Mouse (Mus musculus): ENCODE results near the gene Arhgef10l. TPM values are rescaled to one million over a fixed set of nuclear protein-coding genes. Genes with fewer than 3 reads are reported as not detected.
"Not testable (repeated sequence)": the region's sequence is repeated elsewhere in the genome, so short reads cannot be mapped to it uniquely, and the experiment has no call there.

Arhgef10l gene
- polyA plus RNA-seq, 1 experiment from 2014 or later = 15.0 TPM

- no peaks in the 10 kb centered on the region for H3K27me3 ChIP-seq (replicated peaks; ENCODE audit: control insufficient read depth, insufficient read depth, low read length)
- 94% methylated on average over 2 of the region's 2 CpGs for WGBS
Observed at GRCm38 (mm10) chr4:140569394-140569793, 96.4 kb downstream of the Arhgef10l start.

GRCm38 (mm10) chr4:140567911-140568480 lies 97.8 kb downstream of the Arhgef10l start:
- Histone ChIP-seq H3K4me2 (ENCODE audit: low read length) (no peak overlapping the region), H3K9ac (ENCODE audit: low read length) (no peak overlapping the region), H3K9me3 (replicated peaks; ENCODE audit: control insufficient read depth, low read length) (no peaks in the 10 kb centered on the region; the same call in 1 of the 2 replicates), H3K36me3 (ENCODE audit: control insufficient read depth, insufficient read depth, low read length) (peaks cover 87% of the 10 kb centered on the region), H3K27me3 (replicated peaks; ENCODE audit: control insufficient read depth, insufficient read depth, low read length) (no peaks in the 10 kb centered on the region), H3K4me1 (ENCODE audit: control insufficient read depth, insufficient read depth, low read length) (no peaks in the 10 kb centered on the region), H3K4me3 (ENCODE audit: low read depth, low read length) (no peak overlapping the region), H3K27ac (ENCODE audit: low read depth, low read length) (no peak overlapping the region)
- 95% methylated on average over 11 of the region's 11 CpGs for WGBS
- no peak for ATAC-seq
- no peak for DNase-seq (ENCODE audit: low spot score)

More at GRCm38 (mm10) chr4:140569394-140569793, 96.4 kb downstream of the Arhgef10l start:
- Histone ChIP-seq H3K27ac (ENCODE audit: low read depth, low read length) (no peak overlapping the region), H3K9ac (ENCODE audit: low read length) (no peak overlapping the region), H3K4me1 (ENCODE audit: control insufficient read depth, insufficient read depth, low read length) (no peaks in the 10 kb centered on the region), H3K36me3 (ENCODE audit: control insufficient read depth, insufficient read depth, low read length) (peaks cover 87% of the 10 kb centered on the region), H3K9me3 (replicated peaks; ENCODE audit: control insufficient read depth, low read length) (no peaks in the 10 kb centered on the region; the same call in 1 of the 2 replicates), H3K4me2 (ENCODE audit: low read length) (no peak overlapping the region), H3K4me3 (ENCODE audit: low read depth, low read length) (no peak overlapping the region)
- DNase-seq (ENCODE audit: low spot score) (no peak), ATAC-seq (no peak)

GRCm38 (mm10) chr4:140566785-140567184 lies 99.0 kb downstream of the Arhgef10l start:
- WGBS = 92% methylated on average over 14 of the region's 14 CpGs
- no peak overlapping the region for H3K9ac ChIP-seq (ENCODE audit: low read length)

GRCm38 (mm10) chr4:140564459-140564858 lies 101.4 kb downstream of the Arhgef10l start:
- H3K4me1 ChIP-seq (ENCODE audit: control insufficient read depth, insufficient read depth, low read length); H3K27ac ChIP-seq (ENCODE audit: low read depth, low read length); ATAC-seq; H3K27me3 ChIP-seq (replicated peaks; ENCODE audit: control insufficient read depth, insufficient read depth, low read length); H3K9me3 ChIP-seq (replicated peaks; ENCODE audit: control insufficient read depth, low read length); H3K9ac ChIP-seq (ENCODE audit: low read length); H3K4me3 ChIP-seq (ENCODE audit: low read depth, low read length); DNase-seq (ENCODE audit: low spot score); H3K4me2 ChIP-seq (ENCODE audit: low read length): not testable (repeated sequence)
- H3K36me3 ChIP-seq (ENCODE audit: control insufficient read depth, insufficient read depth, low read length) = peaks cover 88% of the 10 kb centered on the region
- WGBS = 90% methylated on average over 1 of the region's 1 CpGs

More at GRCm38 (mm10) chr4:140566785-140567184, 99.0 kb downstream of the Arhgef10l start:
- Histone ChIP-seq H3K9me3 (replicated peaks; ENCODE audit: control insufficient read depth, low read length) (no peaks in the 10 kb centered on the region; the same call in 1 of the 2 replicates), H3K4me1 (ENCODE audit: control insufficient read depth, insufficient read depth, low read length) (no peaks in the 10 kb centered on the region), H3K4me3 (ENCODE audit: low read depth, low read length) (no peak overlapping the region), H3K4me2 (ENCODE audit: low read length) (no peak overlapping the region), H3K27ac (ENCODE audit: low read depth, low read length) (no peak overlapping the region), H3K36me3 (ENCODE audit: control insufficient read depth, insufficient read depth, low read length) (peaks cover 88% of the 10 kb centered on the region), H3K27me3 (replicated peaks; ENCODE audit: control insufficient read depth, insufficient read depth, low read length) (no peaks in the 10 kb centered on the region)
- DNase-seq (ENCODE audit: low spot score) (no peak), ATAC-seq (no peak)

GRCm38 (mm10) chr4:140562461-140563178 lies 103.2 kb downstream of the Arhgef10l start:
- Histone ChIP-seq H3K27me3 (replicated peaks; ENCODE audit: control insufficient read depth, insufficient read depth, low read length) (no peaks in the 10 kb centered on the region), H3K4me1 (ENCODE audit: control insufficient read depth, insufficient read depth, low read length) (no peaks in the 10 kb centered on the region), H3K9me3 (replicated peaks; ENCODE audit: control insufficient read depth, low read length) (no peaks in the 10 kb centered on the region; the same call in 1 of the 2 replicates), H3K4me3 (ENCODE audit: low read depth, low read length) (no peak overlapping the region), H3K4me2 (ENCODE audit: low read length) (no peak overlapping the region), H3K9ac (ENCODE audit: low read length) (no peak overlapping the region), H3K36me3 (ENCODE audit: control insufficient read depth, insufficient read depth, low read length) (peaks cover 81% of the 10 kb centered on the region), H3K27ac (ENCODE audit: low read depth, low read length) (no peak overlapping the region)
- ATAC-seq (no peak), DNase-seq (ENCODE audit: low spot score) (peak; percentile 49)
- 78% methylated on average over 10 of the region's 10 CpGs for WGBS

- ATAC-seq = no peak
- no peak overlapping the region for H3K9ac ChIP-seq (ENCODE audit: low read length)
- 94% methylated on average over 3 of the region's 3 CpGs for WGBS
Observed at GRCm38 (mm10) chr4:140561744-140562143, 104.1 kb downstream of the Arhgef10l start.

GRCm38 (mm10) chr4:140559862-140560261 lies 106.0 kb downstream of the Arhgef10l start:
- Histone ChIP-seq H3K4me2 (ENCODE audit: low read length) (no peak overlapping the region), H3K27ac (ENCODE audit: low read depth, low read length) (no peak overlapping the region), H3K9me3 (replicated peaks; ENCODE audit: control insufficient read depth, low read length) (no peaks in the 10 kb centered on the region), H3K36me3 (ENCODE audit: control insufficient read depth, insufficient read depth, low read length) (peaks cover 71% of the 10 kb centered on the region), H3K4me1 (ENCODE audit: control insufficient read depth, insufficient read depth, low read length) (no peaks in the 10 kb centered on the region), H3K4me3 (ENCODE audit: low read depth, low read length) (no peak overlapping the region), H3K9ac (ENCODE audit: low read length) (no peak overlapping the region), H3K27me3 (replicated peaks; ENCODE audit: control insufficient read depth, insufficient read depth, low read length) (no peaks in the 10 kb centered on the region)
- 91% methylated on average over 4 of the region's 4 CpGs for WGBS
- DNase-seq (ENCODE audit: low spot score) (no peak), ATAC-seq (no peak)

More at GRCm38 (mm10) chr4:140561744-140562143, 104.1 kb downstream of the Arhgef10l start:
- Histone ChIP-seq H3K4me3 (ENCODE audit: low read depth, low read length) (no peak overlapping the region), H3K9me3 (replicated peaks; ENCODE audit: control insufficient read depth, low read length) (no peaks in the 10 kb centered on the region), H3K4me2 (ENCODE audit: low read length) (no peak overlapping the region), H3K27me3 (replicated peaks; ENCODE audit: control insufficient read depth, insufficient read depth, low read length) (no peaks in the 10 kb centered on the region), H3K27ac (ENCODE audit: low read depth, low read length) (no peak overlapping the region), H3K36me3 (ENCODE audit: control insufficient read depth, insufficient read depth, low read length) (peaks cover 78% of the 10 kb centered on the region), H3K4me1 (ENCODE audit: control insufficient read depth, insufficient read depth, low read length) (no peaks in the 10 kb centered on the region)
- no peak for DNase-seq (ENCODE audit: low spot score)

- H3K27me3 ChIP-seq (replicated peaks; ENCODE audit: control insufficient read depth, insufficient read depth, low read length) = no peaks in the 10 kb centered on the region
- DNase-seq (ENCODE audit: low spot score) (no peak), ATAC-seq (no peak)
- H3K9ac ChIP-seq (ENCODE audit: low read length) = no peak overlapping the region
- H3K4me1 ChIP-seq (ENCODE audit: control insufficient read depth, insufficient read depth, low read length) = no peaks in the 10 kb centered on the region
- peaks cover 63% of the 10 kb centered on the region for H3K36me3 ChIP-seq (ENCODE audit: control insufficient read depth, insufficient read depth, low read length)
- 82% methylated on average over 5 of the region's 5 CpGs for WGBS
- H3K9me3 ChIP-seq (replicated peaks; ENCODE audit: control insufficient read depth, low read length) = no peaks in the 10 kb centered on the region
- H3K27ac ChIP-seq (ENCODE audit: low read depth, low read length) = no peak overlapping the region
- H3K4me3 ChIP-seq (ENCODE audit: low read depth, low read length) = no peak overlapping the region
- H3K4me2 ChIP-seq (ENCODE audit: low read length) = no peak overlapping the region
Observed at GRCm38 (mm10) chr4:140558193-140558592, 107.6 kb downstream of the Arhgef10l start.

- peak overlapping the region; percentile 58 for H3K27ac ChIP-seq (ENCODE audit: low read depth, low read length)
- no peak overlapping the region for H3K4me3 ChIP-seq (ENCODE audit: low read depth, low read length)
- H3K27me3 ChIP-seq (replicated peaks; ENCODE audit: control insufficient read depth, insufficient read depth, low read length) = no peaks in the 10 kb centered on the region
- peak; percentile 18; the same call in 1 of the 2 replicates for ATAC-seq
- peak; percentile 22 for DNase-seq (ENCODE audit: low spot score)
- H3K4me2 ChIP-seq (ENCODE audit: low read length) = no peak overlapping the region
- no peaks in the 10 kb centered on the region for H3K4me1 ChIP-seq (ENCODE audit: control insufficient read depth, insufficient read depth, low read length)
- H3K9ac ChIP-seq (ENCODE audit: low read length) = no peak overlapping the region
- WGBS = 65% methylated on average over 10 of the region's 10 CpGs
- H3K36me3 ChIP-seq (ENCODE audit: control insufficient read depth, insufficient read depth, low read length) = peaks cover 63% of the 10 kb centered on the region
- H3K9me3 ChIP-seq (replicated peaks; ENCODE audit: control insufficient read depth, low read length) = no peaks in the 10 kb centered on the region
Observed at GRCm38 (mm10) chr4:140556561-140556960, 109.3 kb downstream of the Arhgef10l start.
